Mouse (Mus musculus) midbrain, embryonic 13.5 days (tissue): ENCODE results near the gene Lrwd1. TPM values are rescaled to one million over a fixed set of nuclear protein-coding genes. Genes with fewer than 3 reads are reported as not detected.

ENCODE experiments used
- ATAC-seq: fragments of 200-750 bp; cut with Nextera tagmentation; 2 replicates; pipeline ENCODE4 v1.8.0; 2017; ENCODE audit warnings: mild to moderate bottlenecking, moderate TSS enrichment, moderate library complexity
- H3K27ac ChIP-seq: fragments of 300-500 bp; sonication (generic); 2 replicates; pipeline ENCODE4 v1.5.1; 2015; ENCODE audit warnings: inconsistent platforms, mild to moderate bottlenecking, moderate library complexity
- H3K27me3 ChIP-seq: fragments of 300-500 bp; sonication (generic); 2 replicates; pipeline ENCODE4 v1.6.1; 2015; ENCODE audit warnings: mild to moderate bottlenecking, inconsistent platforms
- H3K36me3 ChIP-seq: fragments of 300-500 bp; sonication (generic); 2 replicates; pipeline ENCODE4 v1.6.1; 2015; ENCODE audit warnings: mild to moderate bottlenecking, inconsistent platforms
- H3K4me1 ChIP-seq: fragments of 300-500 bp; sonication (generic); replicated peaks from 2 replicates; pipeline ENCODE4 v1.6.1; 2015; ENCODE audit warnings: inconsistent platforms
- H3K4me2 ChIP-seq: fragments of 300-500 bp; sonication (generic); replicated peaks from 2 replicates; pipeline ENCODE4 v1.6.1; 2015; ENCODE audit warnings: moderate library complexity, mild to moderate bottlenecking, inconsistent platforms
- H3K4me3 ChIP-seq: fragments of 300-500 bp; sonication (generic); replicated peaks from 2 replicates; pipeline ENCODE4 v1.5.1; 2015; ENCODE audit warnings: mild to moderate bottlenecking, inconsistent platforms
- H3K9ac ChIP-seq: fragments of 300-500 bp; sonication (generic); replicated peaks from 2 replicates; pipeline ENCODE4 v1.6.1; 2015; ENCODE audit warnings: mild to moderate bottlenecking, inconsistent platforms
- H3K9me3 ChIP-seq: fragments of 300-500 bp; sonication (generic); 2 replicates; pipeline ENCODE4 v1.6.1; 2016; ENCODE audit warnings: mild to moderate bottlenecking, inconsistent platforms
- WGBS: fragments of 180-500 bp; shearing (Covaris S2); methylation state at CpG from one replicate; pipeline ENCODE4 v1.1.7; 2015; 5-methylcytosine and 5-hydroxymethylcytosine counted together
- polyA plus RNA-seq: library from polyadenylated mRNA; unstranded; fragments of >200 nt; fragmentation: Nextera tagmentation; extraction: Ambion mirVana; gene quantifications from 2 replicates; pipeline ENCODE4 v1.2.1, GENCODE M21; 2015

Gene Lrwd1
- polyA plus RNA-seq, 1 experiment from 2014 or later: 33.8 TPM

- H3K4me3 ChIP-seq: no peak overlapping the region
- no peak overlapping the region for H3K4me2 ChIP-seq
- 77% methylated on average over 3 of the region's 3 CpGs for WGBS
- H3K9me3 ChIP-seq: no peaks in the 10 kb centered on the region
- H3K27ac ChIP-seq: no peak overlapping the region
- no peak overlapping the region for H3K9ac ChIP-seq
- no peaks in the 10 kb centered on the region for H3K36me3 ChIP-seq
- no peaks in the 10 kb centered on the region for H3K4me1 ChIP-seq
- H3K27me3 ChIP-seq: peaks cover under 1% of the 10 kb centered on the region; the same call in 1 of the 2 replicates
- no peak for ATAC-seq
Observed at GRCm38 (mm10) chr5:136109042-136109441, 26.8 kb downstream of the Lrwd1 start.

GRCm38 (mm10) chr5:136108486-136108885 is 27.4 kb downstream of the Lrwd1 start:
- no peak overlapping the region for H3K4me2 ChIP-seq
- H3K36me3 ChIP-seq: no peaks in the 10 kb centered on the region
- ATAC-seq: no peak
- no peaks in the 10 kb centered on the region for H3K9me3 ChIP-seq
- no peak overlapping the region for H3K9ac ChIP-seq
- H3K4me3 ChIP-seq: no peak overlapping the region
- no peaks in the 10 kb centered on the region for H3K4me1 ChIP-seq
- H3K27ac ChIP-seq: no peak overlapping the region
- H3K27me3 ChIP-seq: peaks cover 6% of the 10 kb centered on the region
- WGBS: 52% methylated on average over 2 of the region's 2 CpGs

- no peak overlapping the region for H3K4me2 ChIP-seq
- ATAC-seq: no peak
- peaks cover 33% of the 10 kb centered on the region for H3K27me3 ChIP-seq
- H3K4me3 ChIP-seq: no peak overlapping the region
- 90% methylated on average over 5 of the region's 5 CpGs for WGBS
- H3K36me3 ChIP-seq: no peaks in the 10 kb centered on the region
- H3K9ac ChIP-seq: no peak overlapping the region
- peaks cover 10% of the 10 kb centered on the region for H3K4me1 ChIP-seq
- H3K9me3 ChIP-seq: no peaks in the 10 kb centered on the region
- no peak overlapping the region for H3K27ac ChIP-seq
Observed at GRCm38 (mm10) chr5:136104511-136104910, 31.4 kb downstream of the Lrwd1 start.

- H3K9ac ChIP-seq: peak overlapping the region; percentile 61
- 6% methylated on average over 41 of the region's 41 CpGs for WGBS
- H3K4me1 ChIP-seq: peaks cover 10% of the 10 kb centered on the region
- no peak overlapping the region for H3K27ac ChIP-seq
- peaks cover 33% of the 10 kb centered on the region for H3K27me3 ChIP-seq
- H3K4me3 ChIP-seq: peak overlapping the region; percentile 41
- no peaks in the 10 kb centered on the region for H3K36me3 ChIP-seq
- H3K4me2 ChIP-seq: peak overlapping the region; percentile 61
- peak; percentile 95 for ATAC-seq
- no peaks in the 10 kb centered on the region for H3K9me3 ChIP-seq
Observed at GRCm38 (mm10) chr5:136102099-136102820, 33.6 kb downstream of the Lrwd1 start.

- Histone ChIP-seq H3K27ac (no peak overlapping the region), H3K4me1 (peaks cover 18% of the 10 kb centered on the region), H3K27me3 (peaks cover 27% of the 10 kb centered on the region), H3K9me3 (no peaks in the 10 kb centered on the region), H3K36me3 (no peaks in the 10 kb centered on the region), H3K9ac (no peak overlapping the region), H3K4me3 (no peak overlapping the region), H3K4me2 (no peak overlapping the region)
- ATAC-seq: no peak
- 81% methylated on average over 10 of the region's 10 CpGs for WGBS
Observed at GRCm38 (mm10) chr5:136098536-136098935, 37.3 kb downstream of the Lrwd1 start.

- 73% methylated on average over 7 of the region's 7 CpGs for WGBS
- Histone ChIP-seq H3K4me3 (no peak overlapping the region), H3K9me3 (no peaks in the 10 kb centered on the region), H3K4me1 (0 out of 2 replicates have a peak, but pooled peaks cover 7% of the 10 kb centered on the region), H3K9ac (no peak overlapping the region), H3K4me2 (no peak overlapping the region), H3K36me3 (peaks cover 4% of the 10 kb centered on the region; the same call in 1 of the 2 replicates), H3K27me3 (no peaks in the 10 kb centered on the region), H3K27ac (no peak overlapping the region)
- ATAC-seq: no peak
Observed at GRCm38 (mm10) chr5:136095089-136095488, 40.8 kb downstream of the Lrwd1 start.

GRCm38 (mm10) chr5:136094249-136095010 is 41.4 kb downstream of the Lrwd1 start:
- no peak overlapping the region for H3K4me2 ChIP-seq
- 48% methylated on average over 8 of the region's 8 CpGs for WGBS
- peaks cover 4% of the 10 kb centered on the region; the same call in 1 of the 2 replicates for H3K36me3 ChIP-seq
- no peaks in the 10 kb centered on the region for H3K9me3 ChIP-seq
- H3K9ac ChIP-seq: no peak overlapping the region
- no peaks in the 10 kb centered on the region for H3K27me3 ChIP-seq
- H3K4me1 ChIP-seq: 0 out of 2 replicates have a peak, but pooled peaks cover 7% of the 10 kb centered on the region
- H3K27ac ChIP-seq: no peak overlapping the region
- no peak overlapping the region for H3K4me3 ChIP-seq
- ATAC-seq: peak; percentile 65; the same call in 1 of the 2 replicates

GRCm38 (mm10) chr5:136091927-136092326 is 43.9 kb downstream of the Lrwd1 start:
- 73% methylated on average over 5 of the region's 5 CpGs for WGBS

GRCm38 (mm10) chr5:136088821-136089575 is 46.9 kb downstream of the Lrwd1 start:
- no peak overlapping the region for H3K4me3 ChIP-seq
- no peak overlapping the region for H3K4me2 ChIP-seq
- H3K27ac ChIP-seq: no peak overlapping the region
- ATAC-seq: no peak
- H3K9ac ChIP-seq: no peak overlapping the region
- peaks cover 9% of the 10 kb centered on the region for H3K27me3 ChIP-seq
- H3K9me3 ChIP-seq: no peaks in the 10 kb centered on the region
- peaks cover 4% of the 10 kb centered on the region; the same call in 1 of the 2 replicates for H3K36me3 ChIP-seq
- WGBS: 16% methylated on average over 14 of the region's 14 CpGs
- H3K4me1 ChIP-seq: peaks cover 23% of the 10 kb centered on the region

More at GRCm38 (mm10) chr5:136091927-136092326, 43.9 kb downstream of the Lrwd1 start:
- Histone ChIP-seq H3K4me2 (no peak overlapping the region), H3K27ac (no peak overlapping the region), H3K27me3 (0 out of 2 replicates have a peak, but pooled peaks cover 4% of the 10 kb centered on the region), H3K36me3 (peaks cover 4% of the 10 kb centered on the region; the same call in 1 of the 2 replicates), H3K4me3 (no peak overlapping the region), H3K9me3 (no peaks in the 10 kb centered on the region), H3K4me1 (0 out of 2 replicates have a peak, but pooled peaks cover 12% of the 10 kb centered on the region), H3K9ac (no peak overlapping the region)
- no peak for ATAC-seq

GRCm38 (mm10) chr5:136086290-136086689 is 49.6 kb downstream of the Lrwd1 start:
- H3K9me3 ChIP-seq: no peaks in the 10 kb centered on the region
- H3K4me2 ChIP-seq: no peak overlapping the region
- WGBS: 92% methylated on average over 8 of the region's 8 CpGs
- H3K27ac ChIP-seq: no peak overlapping the region
- ATAC-seq: no peak
- no peak overlapping the region for H3K9ac ChIP-seq
- no peak overlapping the region for H3K4me3 ChIP-seq
- H3K4me1 ChIP-seq: peaks cover 29% of the 10 kb centered on the region
- peaks cover under 1% of the 10 kb centered on the region; the same call in 1 of the 2 replicates for H3K36me3 ChIP-seq
- H3K27me3 ChIP-seq: peaks cover 9% of the 10 kb centered on the region

- Histone ChIP-seq H3K27me3 (peaks cover 9% of the 10 kb centered on the region), H3K4me3 (peak overlapping the region; percentile 58), H3K9me3 (no peaks in the 10 kb centered on the region), H3K4me1 (peaks cover 29% of the 10 kb centered on the region), H3K27ac (peak overlapping the region; percentile 70), H3K4me2 (peak overlapping the region; percentile 87), H3K9ac (peak overlapping the region; percentile 49; the same call in 1 of the 2 replicates), H3K36me3 (no peaks in the 10 kb centered on the region)
- 4% methylated on average over 17 of the region's 21 CpGs for WGBS
- peak; percentile 57 for ATAC-seq
Observed at GRCm38 (mm10) chr5:136084891-136085651, 50.8 kb downstream of the Lrwd1 start.
